Mouse (Mus musculus) ES-E14 (cell line): Measurements from ENCODE around the gene Itgb4. TPM values are rescaled to one million over a fixed set of nuclear protein-coding genes. Genes with fewer than 3 reads are reported as not detected.

Experiments used
- DNase-seq: peaks from one replicate; pipeline ENCODE4 v3.0.0-alpha.2; 2013; ENCODE audit warnings: low read depth, low spot score
- H3K27ac ChIP-seq: 2 replicates; pipeline ENCODE4 v1.5.1; 2012; ENCODE audit warnings: low read depth, mild to moderate bottlenecking, low read length, moderate library complexity, mixed read lengths; ENCODE audit not compliant: poor library complexity, insufficient read depth, severe bottlenecking
- H3K36me3 ChIP-seq: 2 replicates; pipeline ENCODE4 v1.6.1; 2012; ENCODE audit warnings: mild to moderate bottlenecking, low read length, moderate library complexity, mixed read lengths; ENCODE audit not compliant: control insufficient read depth, poor library complexity, insufficient read depth, severe bottlenecking
- H3K4me1 ChIP-seq, 2 experiments: fragments of 150-350 bp in 1 of 2; sonication (generic) in 1 of 2; 2 replicates each; pipeline ENCODE4 v1.6.1; 2012; ENCODE audit warnings: low read length in 2 of 2, mild to moderate bottlenecking in 1 of 2, mixed read lengths in 1 of 2; ENCODE audit not compliant: control insufficient read depth in 2 of 2, insufficient read depth in 2 of 2, poor library complexity in 1 of 2
- H3K4me3 ChIP-seq, 2 experiments: fragments of 150-350 bp in 1 of 2; sonication (generic) in 1 of 2; 2 replicates each; pipeline ENCODE4 v1.5.1; 2012; ENCODE audit warnings: low read length in 2 of 2, low read depth in 1 of 2, mild to moderate bottlenecking in 1 of 2, mixed read lengths in 1 of 2; ENCODE audit not compliant: insufficient read depth in 1 of 2, poor library complexity in 1 of 2, severe bottlenecking in 1 of 2
- H3K9ac ChIP-seq: 2 replicates; pipeline ENCODE4 v1.6.1; 2012; ENCODE audit warnings: low read depth, mild to moderate bottlenecking, low read length, mixed read lengths; ENCODE audit not compliant: poor library complexity, insufficient read depth, severe bottlenecking
- H3K9me3 ChIP-seq: fragments of 150-350 bp; sonication (generic); 2 replicates; pipeline ENCODE4 v1.6.1; 2012; ENCODE audit warnings: low read depth, mild to moderate bottlenecking, low read length; ENCODE audit not compliant: control insufficient read depth, insufficient read depth
- CHD2 ChIP-seq: IDR thresholded peaks from 2 replicates; pipeline ENCODE4 v1.6.1; 2014; ENCODE audit warnings: mild to moderate bottlenecking, low read depth, low read length, inconsistent platforms
- HCFC1 ChIP-seq: IDR thresholded peaks from 2 replicates; pipeline ENCODE4 v1.6.1; 2012; ENCODE audit warnings: low read length, inconsistent platforms, borderline replicate concordance; ENCODE audit not compliant: insufficient read depth
- MAFK ChIP-seq: IDR thresholded peaks from 2 replicates; pipeline ENCODE4 v1.6.1; 2014; ENCODE audit warnings: mild to moderate bottlenecking, low read depth, low read length, inconsistent platforms; ENCODE audit not compliant: insufficient read depth
- ZC3H11A ChIP-seq: IDR thresholded peaks from 2 replicates; pipeline ENCODE4 v1.6.1; 2012; ENCODE audit warnings: low read depth, mild to moderate bottlenecking, inconsistent platforms, low read length, borderline replicate concordance
- ZNF384 ChIP-seq: IDR thresholded peaks from 2 replicates; pipeline ENCODE4 v1.6.1; 2012; ENCODE audit warnings: low read depth, low read length, inconsistent platforms
- in situ Hi-C, 2 experiments: fragments of 600-800 bp; cut with MboI; formaldehyde crosslinking; loops; one replicate each; pipeline ENCODE4 v1.15.1; 2025; ENCODE audit warnings: low sequenced_read_pairs in 2 of 2, inconsistent platforms in 1 of 2; ENCODE audit not compliant: unreplicated experiment in 2 of 2
- total RNA-seq: library from RNA; depleted of rRNA; stranded (reverse); fragments of 300-350 nt; gene quantifications from 2 replicates; pipeline ENCODE4 v1.2.3, GENCODE M21; 2012

The Itgb4 gene
- total RNA-seq, 1 experiment = 9.6 TPM

DNA sequence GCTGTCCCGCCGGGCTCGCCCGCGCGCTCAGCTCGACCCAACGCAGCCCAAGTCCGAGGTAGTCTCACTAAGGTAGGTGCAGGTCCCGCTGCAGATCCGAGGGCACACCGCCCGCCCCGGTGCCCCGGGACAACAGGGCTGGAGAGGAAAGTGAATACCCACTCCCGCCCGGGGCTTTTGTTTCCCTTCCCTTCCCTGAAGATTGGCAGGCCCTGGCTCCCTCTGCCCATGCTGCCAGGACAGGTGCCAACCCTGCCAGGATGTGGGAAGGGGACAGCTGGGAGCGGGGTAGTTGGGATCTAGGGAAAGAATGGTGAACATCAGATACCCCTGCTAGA, 543 bp downstream of the Itgb4 start:
- Histone ChIP-seq H3K4me1 (peaks cover 11 to 19% of the 10 kb centered on the region in 2 experiments), H3K9ac (peak overlapping the region; percentile 53), H3K4me3 (peak overlapping the region; percentile 67 to 79), H3K9me3 (no peaks in the 10 kb centered on the region), H3K27ac (no peak overlapping the region), H3K36me3 (no peaks in the 10 kb centered on the region)
- DNase-seq = no peak
- in situ Hi-C loops = no loop called here
- TF ChIP-seq ZNF384 (no peak), HCFC1 (no peak), CHD2 (no peak), ZC3H11A (no peak), MAFK (no peak)

DNA sequence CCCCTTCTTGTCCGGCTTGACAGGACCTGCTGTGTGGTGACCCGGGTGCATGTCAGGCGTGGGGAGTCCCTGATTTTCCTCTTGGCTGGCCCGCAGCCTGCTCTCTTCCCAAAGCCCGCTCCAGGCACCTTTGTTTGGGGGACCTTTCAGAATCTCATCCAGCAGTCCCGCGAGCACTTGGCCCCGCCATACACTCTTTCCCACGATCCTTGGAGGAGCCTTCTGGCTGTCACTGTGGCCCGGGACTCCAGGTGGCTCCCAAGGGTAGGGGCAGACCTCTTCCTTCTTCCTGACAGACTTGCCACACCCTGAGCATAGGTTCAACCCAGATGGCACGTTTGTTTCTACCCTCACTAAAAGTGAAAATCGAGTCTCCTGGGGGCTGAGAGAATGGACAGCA, 1.0 kb downstream of the Itgb4 start:
- peak overlapping the region; percentile 67 to 79; a peak in 3 of 4 replicates for H3K4me3 ChIP-seq
- no peak for DNase-seq

DNA sequence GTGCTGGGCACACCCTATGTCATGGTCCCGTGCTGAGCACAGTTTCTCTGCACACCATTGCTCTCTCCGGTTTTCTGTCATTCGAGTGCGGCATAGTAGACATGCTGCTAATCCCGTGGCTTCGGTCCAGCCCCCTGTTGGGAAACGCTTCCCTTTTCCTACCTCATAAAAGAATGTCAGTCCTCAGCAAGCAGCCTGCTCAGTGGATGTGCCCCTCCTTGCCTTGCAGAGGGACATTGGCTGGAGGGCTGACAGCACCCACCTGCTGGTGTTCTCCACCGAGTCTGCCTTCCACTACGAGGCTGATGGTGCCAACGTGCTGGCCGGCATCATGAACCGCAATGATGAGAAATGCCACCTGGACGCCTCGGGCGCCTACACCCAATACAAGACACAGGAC, 8.0 kb downstream of the Itgb4 start:
- TF ChIP-seq MAFK (no peak), ZC3H11A (no peak), ZNF384 (no peak), CHD2 (no peak), HCFC1 (no peak)
- in situ Hi-C loops = no loop called here
- Histone ChIP-seq H3K4me3 (no peak overlapping the region), H3K36me3 (no peaks in the 10 kb centered on the region), H3K4me1 (peaks cover 0 to 11% of the 10 kb centered on the region in 2 experiments; a peak in 1 of 4 replicates), H3K9ac (no peak overlapping the region), H3K9me3 (no peaks in the 10 kb centered on the region), H3K27ac (no peak overlapping the region)
- no peak for DNase-seq

More for the DNA sequence above, 1.0 kb downstream of the Itgb4 start:
- H3K36me3 ChIP-seq = no peaks in the 10 kb centered on the region
- H3K9me3 ChIP-seq = no peaks in the 10 kb centered on the region
- in situ Hi-C loops = no loop called here
- H3K4me1 ChIP-seq = peaks cover 10 to 16% of the 10 kb centered on the region in 2 experiments; a peak in 3 of 4 replicates
- H3K9ac ChIP-seq = peak overlapping the region; percentile 53; the same call in 1 of the 2 replicates
- TF ChIP-seq CHD2 (0 out of 2 replicates have a peak, but pooled peaks have one; percentile 14), ZC3H11A (no peak)
- H3K27ac ChIP-seq = no peak overlapping the region

DNA sequence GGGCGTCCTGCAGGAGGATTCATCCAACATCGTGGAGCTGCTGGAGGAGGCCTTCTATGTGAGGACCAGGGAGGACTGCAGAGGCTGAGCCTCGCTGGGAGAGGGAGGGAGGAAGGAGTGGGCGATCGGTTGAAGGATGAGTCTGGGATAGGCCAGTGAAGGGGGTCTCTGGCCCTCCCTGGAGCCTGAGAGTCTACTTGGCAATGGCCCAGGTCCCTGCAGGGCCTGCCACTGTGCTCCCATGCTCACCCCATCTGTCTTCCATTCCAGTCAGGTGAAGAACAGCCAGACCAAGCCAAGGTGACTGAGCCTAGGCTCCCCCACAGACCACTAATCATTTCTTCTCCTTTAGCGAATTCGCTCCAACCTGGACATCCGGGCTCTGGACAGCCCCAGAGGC, 8.8 kb downstream of the Itgb4 start:
- H3K4me1 ChIP-seq = peaks cover 0 to 9% of the 10 kb centered on the region in 2 experiments; a peak in 1 of 4 replicates
- TF ChIP-seq MAFK (no peak), ZC3H11A (no peak), ZNF384 (no peak), CHD2 (no peak), HCFC1 (no peak)
- DNase-seq = no peak
- H3K27ac ChIP-seq = no peak overlapping the region
- no peaks in the 10 kb centered on the region for H3K36me3 ChIP-seq
- in situ Hi-C loops = no loop called here
- H3K9ac ChIP-seq = no peak overlapping the region
- H3K9me3 ChIP-seq = no peaks in the 10 kb centered on the region
- H3K4me3 ChIP-seq = no peak overlapping the region

DNA sequence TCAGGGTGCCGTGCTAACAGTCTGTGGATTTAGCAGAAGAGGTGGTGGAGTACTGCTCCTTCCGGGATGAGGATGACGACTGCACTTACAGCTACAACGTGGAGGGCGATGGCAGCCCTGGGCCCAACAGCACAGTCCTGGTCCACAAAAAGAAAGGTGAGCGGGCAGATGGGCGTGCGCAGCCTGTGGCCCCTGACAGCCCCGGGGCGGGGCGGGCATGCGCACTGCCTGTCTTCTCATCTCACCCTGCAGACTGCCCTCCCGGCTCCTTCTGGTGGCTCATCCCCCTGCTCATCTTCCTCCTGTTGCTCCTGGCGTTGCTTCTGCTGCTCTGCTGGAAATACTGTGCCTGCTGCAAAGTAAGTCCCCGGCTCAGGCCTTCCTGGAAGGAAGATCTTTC, 15.2 kb downstream of the Itgb4 start:
- Histone ChIP-seq H3K4me1 (peaks cover 0 to 15% of the 10 kb centered on the region in 2 experiments; a peak in 2 of 4 replicates), H3K4me3 (peak overlapping the region; percentile 35 to 51), H3K9ac (peak overlapping the region; percentile 44; the same call in 1 of the 2 replicates), H3K27ac (no peak overlapping the region), H3K36me3 (no peaks in the 10 kb centered on the region), H3K9me3 (no peaks in the 10 kb centered on the region)
- DNase-seq = no peak
- no peak for TF ChIP-seq ZNF384
- TF ChIP-seq MAFK = no peak
- no peak for TF ChIP-seq ZC3H11A
- TF ChIP-seq HCFC1 = no peak
- TF ChIP-seq CHD2 = no peak
- in situ Hi-C loops = no loop called here
